Mouse (Mus musculus): Measurements from ENCODE around the gene Gba.

DNA sequence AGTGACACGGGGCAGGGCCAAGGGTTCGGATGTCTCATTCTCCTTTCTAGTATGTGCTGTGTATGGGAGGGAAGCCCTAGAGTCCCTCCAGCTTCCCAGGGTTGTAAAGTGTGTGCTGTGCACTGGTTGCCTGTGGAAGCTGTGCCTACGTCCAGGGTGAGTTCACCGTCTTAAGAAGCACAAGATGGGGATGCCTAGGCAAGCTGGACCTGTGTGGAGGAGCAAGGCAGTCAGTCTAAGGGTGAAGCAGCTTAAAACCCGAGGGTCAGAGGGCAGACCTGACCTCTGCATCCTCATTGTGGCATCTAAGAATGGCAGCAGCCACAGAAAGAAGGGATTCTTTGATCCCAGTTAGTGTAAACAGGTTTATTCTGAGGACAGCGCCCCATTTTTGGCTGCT, 6.0 kb downstream of the Gba start:
- TF ChIP-seq POLR2A (IDR thresholded peaks at IDR 0.05; ENCODE audit: insufficient read length, low read depth) (no peak), USF1 (IDR thresholded peaks at IDR 0.05; ENCODE audit: low read depth) (no peak), TCF3 (IDR thresholded peaks at IDR 0.05; ENCODE audit: insufficient read length, low read depth) (no peak), REST (IDR thresholded peaks at IDR 0.05; ENCODE audit: insufficient read depth, insufficient read length) (no peak), POLR2AphosphoS2 (IDR thresholded peaks at IDR 0.05; ENCODE audit: insufficient read length, low read depth) (no peak), E2F4 (IDR thresholded peaks at IDR 0.05; ENCODE audit: insufficient read depth) (no peak), MYOG (IDR thresholded peaks at IDR 0.05; ENCODE audit: control insufficient read depth in 1 of 3, insufficient read depth in 1 of 3, insufficient read length in 2 of 3, low read depth in 2 of 3) (no peak), MAX (IDR thresholded peaks at IDR 0.05; ENCODE audit: low read depth) (no peak), MYOD1 (IDR thresholded peaks at IDR 0.05; ENCODE audit: control insufficient read depth in 1 of 3, insufficient read length in 2 of 3, low read depth in 2 of 3) (no peak), CEBPB (IDR thresholded peaks at IDR 0.05; ENCODE audit: insufficient read depth, poor library complexity, severe bottlenecking) (no peak), SRF (IDR thresholded peaks at IDR 0.05; ENCODE audit: control insufficient read depth, insufficient read length, low read depth) (no peak)

All from myocyte (in vitro differentiated cells).